Mouse (Mus musculus): ENCODE data around the gene Nudt8. TPM values are rescaled to one million over a fixed set of nuclear protein-coding genes. Genes with fewer than 3 reads are reported as not detected.
"Not testable (repeated sequence)": the region's sequence is repeated elsewhere in the genome, so short reads cannot be mapped to it uniquely, and the experiment has no call there.

The Nudt8 gene
- polyA plus RNA-seq, 1 experiment, result 8.4 TPM

DNA sequence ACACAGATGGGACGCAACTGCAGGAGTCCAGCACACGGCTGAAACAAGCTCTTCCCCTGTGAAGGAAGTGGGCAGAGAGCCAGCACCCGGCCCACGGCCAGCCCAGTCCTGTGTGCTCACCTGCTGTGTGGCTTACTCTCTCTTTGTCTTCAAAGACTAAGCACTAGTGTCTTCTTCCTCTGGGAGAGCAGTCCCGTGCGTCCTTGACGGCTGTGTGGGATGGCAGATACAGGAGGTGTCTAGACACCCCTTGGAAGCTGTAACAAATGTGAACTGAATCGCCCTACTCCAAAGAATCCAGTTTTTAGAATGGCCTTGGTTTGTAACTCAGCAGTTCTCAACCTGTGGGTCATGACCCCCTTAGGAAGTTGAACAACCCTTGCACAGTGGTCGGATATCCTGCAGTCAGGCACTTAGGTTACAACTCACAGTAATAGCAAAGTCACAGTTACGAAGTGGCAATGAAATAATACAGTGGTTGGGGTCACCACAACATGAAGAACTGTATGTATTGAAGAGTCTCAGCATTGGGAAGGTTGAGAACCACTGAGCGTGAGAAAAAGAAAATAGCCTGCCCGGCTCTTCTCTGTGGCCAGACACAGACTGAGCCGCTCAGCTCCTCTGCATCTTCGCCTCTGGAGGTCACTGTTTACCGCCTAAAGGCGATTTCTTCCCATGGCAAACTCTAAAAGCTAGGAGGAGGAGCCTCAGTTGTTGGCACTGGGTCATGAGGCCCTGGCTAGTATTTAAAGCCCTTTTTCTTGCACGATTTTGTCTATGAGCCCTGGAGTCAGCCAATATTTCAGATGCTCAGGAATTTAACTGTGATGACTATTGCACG, 18.6 kb downstream of the Nudt8 start:
- TF ChIP-seq POLR2A (IDR thresholded peaks at IDR 0.05; ENCODE audit: borderline replicate concordance, insufficient read depth, low read length) (no peak), CTCF (IDR thresholded peaks at IDR 0.05; ENCODE audit: borderline replicate concordance, insufficient read depth, low read depth, low read length) (peak; percentile 86)
- peak overlapping the region; percentile 10; the same call in 1 of the 2 replicates for H3K27ac ChIP-seq (ENCODE audit: insufficient read depth, low read length)
- H3K27me3 ChIP-seq (ENCODE audit: control insufficient read depth, insufficient read depth, low read length), result no peaks in the 10 kb centered on the region
- DNase-seq, result peak; percentile 86 to 89
- H3K4me3 ChIP-seq (replicated peaks; ENCODE audit: insufficient read depth, low read depth, low read length), result no peak overlapping the region
- H3K4me1 ChIP-seq (ENCODE audit: control insufficient read depth, insufficient read depth, low read length), result peaks cover 11% of the 10 kb centered on the region
- WGBS, result 6% methylated on average over 18 of the region's 18 CpGs

DNA sequence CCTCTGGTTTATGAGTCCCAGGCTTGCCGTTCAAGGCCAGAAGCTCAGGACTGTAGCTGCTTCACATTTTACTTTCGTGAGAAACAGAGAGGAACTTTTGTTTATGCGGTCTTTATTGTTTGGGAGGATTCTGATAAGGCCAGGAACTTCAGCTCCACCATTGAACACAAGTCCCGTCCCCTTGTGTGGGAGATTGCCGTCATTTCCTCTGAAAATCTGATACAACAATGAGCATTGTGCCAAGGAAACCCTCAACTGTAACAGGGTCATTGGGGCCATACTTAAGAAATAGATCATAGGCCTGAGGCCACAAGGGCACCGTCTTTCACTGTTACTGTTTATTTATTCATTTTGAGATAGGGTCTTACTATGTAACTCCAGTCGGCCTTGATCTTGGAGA, 22.8 kb downstream of the Nudt8 start:
- no peak overlapping the region for H3K4me3 ChIP-seq (replicated peaks; ENCODE audit: insufficient read depth, low read depth, low read length)
- no peak for TF ChIP-seq POLR2A (IDR thresholded peaks at IDR 0.05; ENCODE audit: borderline replicate concordance, insufficient read depth, low read length)
- TF ChIP-seq CTCF (IDR thresholded peaks at IDR 0.05; ENCODE audit: borderline replicate concordance, insufficient read depth, low read depth, low read length), result no peak
- no peaks in the 10 kb centered on the region for H3K27me3 ChIP-seq (ENCODE audit: control insufficient read depth, insufficient read depth, low read length)
- H3K27ac ChIP-seq (ENCODE audit: insufficient read depth, low read length), result no peak overlapping the region
- WGBS, result 81% methylated on average over 7 of the region's 7 CpGs
- DNase-seq, result no peak
- H3K4me1 ChIP-seq (ENCODE audit: control insufficient read depth, insufficient read depth, low read length), result peaks cover 11% of the 10 kb centered on the region

DNA sequence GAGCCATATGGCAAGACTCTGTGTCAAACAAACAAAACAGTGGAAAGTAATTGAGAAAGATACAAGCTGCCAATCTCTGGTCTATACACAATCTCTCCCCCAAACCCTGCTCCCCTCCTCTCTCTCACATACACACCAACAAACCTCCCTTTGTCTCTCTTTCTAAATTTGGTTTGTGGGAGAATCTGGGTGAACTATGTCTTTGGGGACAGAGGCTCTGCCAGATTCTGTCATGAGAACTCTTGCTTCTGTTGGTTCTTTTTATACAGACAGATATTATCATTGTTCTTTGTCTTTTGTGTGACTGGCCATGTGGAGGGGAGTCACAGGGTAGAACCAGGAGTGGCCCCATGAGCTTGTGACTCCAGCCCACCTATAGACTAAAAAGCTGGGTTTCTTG, 27.2 kb downstream of the Nudt8 start:
- Histone ChIP-seq H3K4me1 (ENCODE audit: control insufficient read depth, insufficient read depth, low read length) (no peaks in the 10 kb centered on the region), H3K27ac (ENCODE audit: insufficient read depth, low read length) (no peak overlapping the region), H3K27me3 (ENCODE audit: control insufficient read depth, insufficient read depth, low read length) (no peaks in the 10 kb centered on the region), H3K4me3 (replicated peaks; ENCODE audit: insufficient read depth, low read depth, low read length) (no peak overlapping the region)
- TF ChIP-seq CTCF (IDR thresholded peaks at IDR 0.05; ENCODE audit: borderline replicate concordance, insufficient read depth, low read depth, low read length) (no peak), POLR2A (IDR thresholded peaks at IDR 0.05; ENCODE audit: borderline replicate concordance, insufficient read depth, low read length) (no peak)
- DNase-seq, result no peak

DNA sequence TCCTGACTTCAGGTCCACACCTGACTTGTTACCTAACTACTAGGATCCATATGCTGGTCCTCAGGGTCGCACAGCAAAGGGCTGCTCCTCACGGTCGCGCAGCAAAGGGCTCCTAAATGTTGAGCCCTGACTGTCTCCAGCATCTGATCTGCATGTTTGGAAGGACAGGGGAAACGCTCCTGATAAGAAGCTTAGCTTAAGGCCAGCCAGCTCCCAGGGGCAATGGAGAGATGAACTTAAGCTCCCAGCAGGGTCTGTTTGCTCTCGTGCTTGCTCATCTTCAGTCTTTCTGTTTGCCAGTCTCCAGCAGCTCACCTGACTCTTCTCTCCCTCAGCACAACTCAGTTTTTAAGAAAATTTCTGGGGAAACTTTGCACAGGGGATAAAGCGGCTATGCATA, 32.3 kb downstream of the Nudt8 start:
- TF ChIP-seq POLR2A (IDR thresholded peaks at IDR 0.05; ENCODE audit: borderline replicate concordance, insufficient read depth, low read length) (no peak), CTCF (IDR thresholded peaks at IDR 0.05; ENCODE audit: borderline replicate concordance, insufficient read depth, low read depth, low read length) (no peak)
- H3K27me3 ChIP-seq (ENCODE audit: control insufficient read depth, insufficient read depth, low read length), result no peaks in the 10 kb centered on the region
- no peak for DNase-seq
- 63% methylated on average over 7 of the region's 7 CpGs for WGBS
- H3K27ac ChIP-seq (ENCODE audit: insufficient read depth, low read length), result no peak overlapping the region
- H3K4me3 ChIP-seq (replicated peaks; ENCODE audit: insufficient read depth, low read depth, low read length), result no peak overlapping the region
- peaks cover 6% of the 10 kb centered on the region for H3K4me1 ChIP-seq (ENCODE audit: control insufficient read depth, insufficient read depth, low read length)

DNA sequence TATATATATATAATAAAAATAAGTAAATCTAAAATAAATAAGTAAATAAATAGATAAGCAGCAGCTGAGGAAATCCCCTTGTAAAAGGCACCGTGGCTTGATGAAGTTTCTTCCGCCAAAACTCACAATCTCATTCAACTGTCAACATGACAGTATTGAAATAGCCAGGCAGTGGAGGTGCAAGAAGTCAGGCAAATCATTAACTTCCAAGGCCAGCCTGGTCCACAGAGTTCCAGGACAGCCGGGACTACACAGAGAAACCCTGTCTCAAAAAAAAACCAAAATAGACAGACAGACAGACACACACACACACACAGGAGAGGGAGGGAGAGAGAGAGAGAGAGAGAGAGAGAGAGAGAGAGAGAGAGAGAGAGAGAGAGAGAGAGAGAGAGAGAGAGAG, 32.9 kb downstream of the Nudt8 start:
- Histone ChIP-seq H3K27me3 (ENCODE audit: control insufficient read depth, insufficient read depth, low read length) (no peaks in the 10 kb centered on the region), H3K27ac (ENCODE audit: insufficient read depth, low read length) (no peak overlapping the region), H3K4me1 (ENCODE audit: control insufficient read depth, insufficient read depth, low read length) (peaks cover 6% of the 10 kb centered on the region), H3K4me3 (replicated peaks; ENCODE audit: insufficient read depth, low read depth, low read length) (no peak overlapping the region)
- DNase-seq, result no peak
- WGBS, result 77% methylated on average over 3 of the region's 3 CpGs
- TF ChIP-seq CTCF (IDR thresholded peaks at IDR 0.05; ENCODE audit: borderline replicate concordance, insufficient read depth, low read depth, low read length) (no peak), POLR2A (IDR thresholded peaks at IDR 0.05; ENCODE audit: borderline replicate concordance, insufficient read depth, low read length) (no peak)

DNA sequence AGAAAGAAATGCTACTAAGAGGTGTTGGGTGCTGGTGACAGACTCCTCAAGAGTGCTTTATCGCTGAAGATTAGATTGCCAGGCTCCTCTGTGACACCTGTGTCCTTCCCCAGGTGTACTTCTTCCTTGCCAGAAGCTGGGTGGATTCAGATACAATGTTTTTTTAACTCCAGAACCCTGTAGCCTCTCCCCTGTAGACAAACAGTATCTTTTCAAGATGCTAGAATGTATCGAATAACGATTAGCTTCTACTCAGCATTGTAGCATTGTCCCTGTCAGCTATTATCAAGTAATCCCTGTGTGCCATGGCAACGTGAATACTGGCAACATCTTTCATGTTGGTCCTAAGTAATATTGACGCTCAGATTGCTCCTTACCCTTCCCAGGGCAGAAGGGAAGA, 33.4 kb downstream of the Nudt8 start:
- no peak for TF ChIP-seq CTCF (IDR thresholded peaks at IDR 0.05; ENCODE audit: borderline replicate concordance, insufficient read depth, low read depth, low read length)
- no peak for TF ChIP-seq POLR2A (IDR thresholded peaks at IDR 0.05; ENCODE audit: borderline replicate concordance, insufficient read depth, low read length)
- no peak overlapping the region for H3K27ac ChIP-seq (ENCODE audit: insufficient read depth, low read length)
- 65% methylated on average over 5 of the region's 5 CpGs for WGBS
- no peak overlapping the region for H3K4me3 ChIP-seq (replicated peaks; ENCODE audit: insufficient read depth, low read depth, low read length)
- no peaks in the 10 kb centered on the region for H3K27me3 ChIP-seq (ENCODE audit: control insufficient read depth, insufficient read depth, low read length)
- DNase-seq, result no peak
- peaks cover 6% of the 10 kb centered on the region for H3K4me1 ChIP-seq (ENCODE audit: control insufficient read depth, insufficient read depth, low read length)

DNA sequence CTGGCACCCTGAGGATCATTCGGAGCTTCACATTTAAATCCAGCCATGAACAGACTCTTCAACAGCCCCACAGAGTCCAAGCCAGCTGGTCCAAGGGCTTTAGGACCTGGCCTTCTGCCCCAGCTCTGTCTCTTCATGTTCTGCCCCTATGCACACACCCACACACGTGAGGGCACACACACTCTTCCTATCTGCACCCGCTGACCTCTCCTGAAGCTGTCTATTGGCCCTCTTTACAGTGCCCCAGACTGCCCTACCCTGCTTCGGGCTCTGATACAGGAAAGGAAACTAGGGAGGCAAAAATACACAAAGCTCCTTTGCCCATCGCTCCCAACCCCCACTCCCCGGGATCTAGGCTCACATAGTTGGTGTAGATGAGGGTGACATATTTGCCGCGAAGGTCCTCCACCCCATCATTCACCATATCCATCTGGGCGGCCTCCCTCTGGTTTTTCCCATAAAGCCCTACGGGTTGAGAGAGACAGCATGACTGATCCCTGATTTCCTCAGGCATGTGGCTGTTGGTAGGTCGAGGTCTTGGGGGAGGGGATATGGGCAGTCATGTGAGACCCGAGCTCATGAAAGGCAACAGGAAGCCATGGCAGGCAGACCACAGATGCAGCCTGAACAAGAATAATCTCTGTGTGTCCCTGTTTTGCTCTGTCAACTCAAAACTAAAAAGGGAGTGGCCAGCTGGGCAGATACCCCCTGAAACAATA, 36.1 kb downstream of the Nudt8 start:
- TF ChIP-seq CTCF (IDR thresholded peaks at IDR 0.05; ENCODE audit: borderline replicate concordance, insufficient read depth, low read depth, low read length), result no peak
- no peak for TF ChIP-seq POLR2A (IDR thresholded peaks at IDR 0.05; ENCODE audit: borderline replicate concordance, insufficient read depth, low read length)
- 0 out of 2 replicates have a peak overlapping the region, but pooled peaks have one; percentile 4 for H3K27ac ChIP-seq (ENCODE audit: insufficient read depth, low read length)
- no peak overlapping the region for H3K4me3 ChIP-seq (replicated peaks; ENCODE audit: insufficient read depth, low read depth, low read length)
- WGBS, result 54% methylated on average over 12 of the region's 12 CpGs
- no peaks in the 10 kb centered on the region for H3K27me3 ChIP-seq (ENCODE audit: control insufficient read depth, insufficient read depth, low read length)
- DNase-seq, result no peak
- peaks cover 6% of the 10 kb centered on the region for H3K4me1 ChIP-seq (ENCODE audit: control insufficient read depth, insufficient read depth, low read length)

DNA sequence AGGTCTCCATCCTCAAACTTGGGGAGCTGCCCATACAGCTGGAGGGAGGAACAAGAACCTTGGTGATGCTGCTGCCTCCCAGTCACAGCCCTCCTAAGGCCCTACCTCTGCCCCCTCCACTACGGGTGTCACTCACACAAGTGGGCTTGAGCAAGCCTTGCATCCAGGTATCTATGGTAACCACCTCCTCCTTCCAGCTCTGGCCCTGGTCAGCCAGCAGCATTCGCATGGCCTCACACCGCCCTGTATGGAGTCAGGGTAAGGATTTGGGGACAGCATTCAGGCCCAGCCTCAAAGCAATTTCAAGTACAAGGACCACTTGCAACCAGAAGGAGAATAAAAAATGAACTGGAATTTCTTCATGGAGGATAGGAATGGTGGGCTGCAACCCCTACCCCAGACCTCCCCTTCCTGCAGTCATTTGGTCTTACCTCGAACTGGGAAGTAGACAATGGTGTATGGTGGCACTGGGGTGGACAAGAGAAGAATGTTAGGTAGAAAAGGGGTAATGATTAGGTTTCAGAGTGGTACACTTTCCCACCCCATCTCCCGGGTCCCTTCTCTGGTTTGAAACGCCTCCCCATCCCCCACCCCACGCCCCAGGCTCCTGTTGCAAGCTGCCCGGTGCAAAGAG, 36.9 kb downstream of the Nudt8 start:
- peak overlapping the region; percentile 47 for H3K27ac ChIP-seq (ENCODE audit: insufficient read depth, low read length)
- peak overlapping the region; percentile 78 for H3K4me3 ChIP-seq (replicated peaks; ENCODE audit: insufficient read depth, low read depth, low read length)
- not testable (repeated sequence) for H3K27me3 ChIP-seq (ENCODE audit: control insufficient read depth, insufficient read depth, low read length); H3K4me1 ChIP-seq (ENCODE audit: control insufficient read depth, insufficient read depth, low read length); DNase-seq
- 20% methylated on average over 8 of the region's 8 CpGs for WGBS
